Mouse (Mus musculus) gastrocnemius, adult 2 months (tissue): ENCODE measurements around the gene Spint2. TPM values are rescaled to one million over a fixed set of nuclear protein-coding genes. Genes with fewer than 3 reads are reported as not detected.

Experiments used
- DNase-seq: peaks from one replicate; pipeline ENCODE4 v3.0.0; 2022
- H3K27ac ChIP-seq: fragments of 200-600 bp; 2 replicates; pipeline ENCODE4 v1.8.1; 2022; ENCODE audit warnings: mild to moderate bottlenecking
- H3K4me3 ChIP-seq: fragments of 200-600 bp; 2 replicates; pipeline ENCODE4 v1.8.1; 2022; ENCODE audit warnings: mild to moderate bottlenecking, moderate library complexity
- CTCF ChIP-seq: fragments of 200-600 bp; IDR thresholded peaks from 2 replicates; pipeline ENCODE4 v1.8.1; 2022; ENCODE audit warnings: antibody characterized with exemption, mild to moderate bottlenecking, moderate library complexity
- intact Hi-C: fragments of 180-260 bp; cut with DNase I; formaldehyde crosslinking; loops from one replicate; pipeline ENCODE4 v1.15.1; 2025
- long read RNA-seq, 2 experiments: library from polyadenylated mRNA; stranded (forward); transcript quantifications; one replicate each; pipeline ENCODE4 v2.0.0; 2021
- total RNA-seq, 2 experiments: library from RNA; stranded (reverse); gene quantifications; 2 replicates each; pipeline ENCODE4 v1.2.3; 2021

Gene Spint2
- total RNA-seq: 1 to 10 TPM; 4.7 to 6.0 TPM
- long read RNA-seq, experiment 1, partial matches to known transcripts: 0 of 7 reads
- long read RNA-seq, experiment 1, other reads (novel, unspliced or antisense): 3 of 7 reads
- long read RNA-seq, experiment 2, transcript Spint2-202 (6 exons, 1,211 nt): major isoform, 10 of 13 reads
- long read RNA-seq, experiment 2, partial matches to known transcripts: 0 of 13 reads
- long read RNA-seq, experiment 2, other reads (novel, unspliced or antisense): 3 of 13 reads

DNA sequence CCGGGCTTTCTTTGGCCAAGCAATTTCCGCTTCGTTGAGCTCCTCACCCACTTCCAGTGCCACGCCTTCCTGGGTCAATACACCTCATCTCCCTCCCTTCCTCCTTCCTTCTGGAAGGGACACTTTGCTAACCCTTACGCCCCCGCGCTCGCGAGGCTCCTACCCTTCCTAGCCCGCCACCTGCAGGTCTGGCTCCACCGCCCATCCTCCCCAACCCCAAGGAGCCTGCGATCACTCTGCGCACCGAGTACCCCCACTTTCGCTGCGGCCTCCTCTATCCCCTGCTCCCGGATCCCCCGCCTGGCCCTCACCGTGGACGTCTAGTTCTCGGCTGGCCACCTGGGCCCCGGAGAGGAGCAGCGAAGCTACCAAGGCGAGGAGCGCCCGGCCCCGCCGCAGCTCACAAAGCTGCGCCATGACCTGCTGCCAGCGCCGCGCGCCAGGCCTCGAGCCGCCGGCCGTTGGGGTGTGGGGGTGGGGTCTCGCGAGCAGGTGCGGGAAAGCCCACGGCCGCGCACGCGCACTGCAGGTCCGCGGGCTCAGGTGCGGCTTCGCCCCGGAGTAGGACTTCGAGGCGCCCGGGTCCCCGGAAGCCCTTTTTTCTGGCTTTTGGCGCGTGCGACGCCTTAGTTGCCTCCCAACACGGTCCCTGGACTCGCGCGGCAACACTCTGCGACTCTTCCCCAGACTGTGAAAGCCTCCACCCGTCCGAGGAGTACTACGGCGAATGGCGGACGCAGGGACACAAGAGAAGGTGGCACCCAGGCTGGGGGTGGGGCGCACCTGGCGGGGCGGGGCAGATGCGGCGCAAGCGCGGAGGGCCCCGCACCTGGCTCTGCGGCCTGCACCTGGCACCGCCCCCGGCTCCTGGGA lies at the start of gene Spint2:
Gene Spint2, minus strand, starts transcription at position 712 of the 873 bp plus-strand sequence.
- Histone ChIP-seq H3K4me3 (peak within 1 kb of the TSS; percentile 86), H3K27ac (peak within 1 kb of the TSS; percentile 79)
- peak; percentile 62 for DNase-seq
- intact Hi-C loops: no loop called here
- peak; percentile 44 for TF ChIP-seq CTCF

DNA sequence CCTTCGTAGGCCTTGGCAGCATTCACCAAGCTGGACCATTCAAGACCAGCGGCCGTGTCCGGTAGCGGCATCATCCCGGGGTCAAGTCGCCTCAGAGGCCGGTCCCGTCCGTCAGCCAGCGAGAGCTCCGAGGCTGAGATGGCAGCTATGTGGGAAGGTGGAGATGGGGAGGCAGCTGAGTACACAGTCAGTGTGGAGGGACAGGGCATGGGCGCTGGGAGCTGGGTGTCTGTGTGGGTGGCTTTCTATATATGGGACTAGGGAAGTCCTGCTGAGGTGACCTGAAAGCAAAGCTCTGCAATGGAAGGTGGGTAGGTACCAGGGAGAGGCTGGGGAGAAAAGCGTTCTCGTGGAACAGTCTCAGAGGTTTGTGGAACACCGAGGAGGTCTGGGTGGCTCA lies 47.3 kb upstream of the Spint2 start:
- intact Hi-C loops: no loop called here
- DNase-seq: no peak
- H3K27ac ChIP-seq: no peak overlapping the region
- TF ChIP-seq CTCF: no peak
- no peak overlapping the region for H3K4me3 ChIP-seq

DNA sequence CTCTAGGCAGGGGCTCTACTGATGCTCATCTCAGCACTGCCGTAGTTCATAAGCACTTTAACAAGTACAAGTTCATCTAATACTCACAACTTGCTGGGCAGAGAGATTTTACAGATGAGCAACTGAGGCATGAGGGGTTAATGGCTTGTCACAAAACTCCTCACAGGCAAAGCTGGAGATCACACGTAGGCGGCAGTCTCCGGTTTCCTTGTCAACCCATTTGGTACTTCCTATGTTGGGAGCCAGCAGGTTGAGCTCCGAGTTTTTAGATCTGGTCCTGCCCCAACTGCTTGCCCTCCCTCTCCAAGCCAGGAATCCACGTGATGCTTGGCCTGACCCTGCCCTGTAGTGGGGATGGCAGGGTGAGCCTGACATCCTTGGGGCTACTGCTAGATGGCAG lies 45.4 kb upstream of the Spint2 start:
- no peak for DNase-seq
- no peak overlapping the region for H3K27ac ChIP-seq
- no peak for TF ChIP-seq CTCF
- intact Hi-C loops: no loop called here
- no peak overlapping the region for H3K4me3 ChIP-seq

DNA sequence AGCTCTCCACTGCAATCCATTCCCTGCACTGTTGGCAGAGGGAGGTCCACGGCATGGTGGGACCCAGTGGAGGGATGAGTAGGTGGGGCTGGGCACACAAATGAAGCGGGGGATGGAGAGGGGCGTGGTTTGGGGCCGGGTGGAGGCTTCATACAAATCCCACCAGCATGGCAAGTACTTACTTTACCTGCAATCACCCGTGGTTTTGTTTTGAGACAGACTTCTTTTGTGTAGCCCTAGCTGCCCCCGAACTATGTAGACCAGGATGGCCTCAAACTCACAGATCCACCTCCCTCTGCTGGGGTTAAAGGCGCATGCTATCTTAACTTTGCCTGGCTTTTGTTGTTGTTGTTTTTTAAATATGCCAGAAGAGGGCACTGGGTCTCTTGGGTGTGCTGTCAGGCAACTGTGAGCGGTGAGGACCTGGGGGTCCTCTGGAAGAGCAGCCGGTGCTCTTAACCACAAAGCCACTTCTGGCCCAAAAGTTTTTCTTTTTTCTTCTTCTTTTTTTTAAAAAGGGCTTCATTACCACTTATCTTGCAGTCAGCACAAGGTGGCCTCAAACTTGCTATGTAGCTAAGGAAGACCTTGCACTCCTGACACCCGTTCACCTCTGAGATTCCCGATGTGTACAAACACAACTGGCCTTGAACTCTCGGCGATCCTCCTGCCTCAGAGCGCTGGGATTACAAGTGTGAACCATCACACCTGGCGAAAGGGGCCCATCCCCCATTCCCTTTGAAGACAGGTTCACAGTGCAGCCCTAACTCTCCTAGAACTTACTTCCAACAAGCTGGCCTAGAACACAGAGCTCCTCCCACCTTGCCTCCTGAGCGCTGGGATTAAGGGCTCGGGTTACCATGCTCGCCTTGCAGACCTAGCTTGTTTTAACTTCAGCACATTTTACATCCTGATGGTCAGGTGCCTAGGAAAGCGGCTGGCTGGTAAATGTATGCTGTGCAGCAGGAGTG lies 37.9 kb upstream of the Spint2 start:
- TF ChIP-seq CTCF: peak; percentile 19; the same call in 1 of the 2 replicates
- intact Hi-C loops: no loop called here
- DNase-seq: no peak
- H3K4me3 ChIP-seq: no peak overlapping the region
- H3K27ac ChIP-seq: peak overlapping the region; percentile 35; the same call in 1 of the 2 replicates

DNA sequence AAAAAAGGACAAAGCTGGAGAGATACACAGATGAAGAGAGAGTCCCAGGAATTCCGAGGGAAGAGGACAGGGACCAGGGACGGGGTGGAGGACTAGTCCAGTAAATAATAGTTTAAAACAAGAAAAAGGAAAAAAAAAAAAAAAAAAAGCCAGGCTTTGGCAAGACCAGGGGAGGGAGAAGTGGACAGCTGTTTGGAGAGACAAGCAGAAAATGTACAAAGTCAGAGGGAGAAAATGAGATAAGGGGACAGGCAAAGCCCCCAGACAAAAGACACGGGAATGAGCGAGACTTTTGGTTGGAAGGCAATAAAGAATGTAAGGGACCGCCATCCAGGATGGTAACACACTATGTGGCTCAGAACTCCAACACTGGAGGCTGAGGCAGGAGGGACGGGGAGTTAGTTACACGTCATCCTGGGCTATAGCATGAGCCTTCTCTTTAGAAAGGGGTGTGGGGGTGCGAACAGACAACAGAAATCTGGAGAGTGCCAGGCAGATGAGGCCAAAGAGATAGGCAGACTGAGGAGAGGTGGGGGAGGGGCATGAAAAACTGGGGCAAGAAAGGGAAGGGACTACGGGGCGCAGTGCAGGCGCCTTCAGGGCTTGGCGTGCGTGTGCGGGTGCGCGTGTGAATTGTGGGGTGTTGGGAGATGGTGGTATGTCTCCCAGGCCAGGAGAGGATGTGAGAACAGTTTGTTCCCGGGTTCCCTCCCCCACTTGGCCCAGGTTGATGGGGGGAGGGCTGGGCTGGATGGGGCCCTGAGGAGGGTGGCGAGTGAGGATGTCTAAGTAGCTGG lies 36.6 kb upstream of the Spint2 start:
- intact Hi-C loops: no loop called here
- H3K27ac ChIP-seq: peak overlapping the region; percentile 24; the same call in 1 of the 2 replicates
- peak overlapping the region; percentile 7; the same call in 1 of the 2 replicates for H3K4me3 ChIP-seq
- peak; percentile 64 for DNase-seq
- no peak for TF ChIP-seq CTCF

DNA sequence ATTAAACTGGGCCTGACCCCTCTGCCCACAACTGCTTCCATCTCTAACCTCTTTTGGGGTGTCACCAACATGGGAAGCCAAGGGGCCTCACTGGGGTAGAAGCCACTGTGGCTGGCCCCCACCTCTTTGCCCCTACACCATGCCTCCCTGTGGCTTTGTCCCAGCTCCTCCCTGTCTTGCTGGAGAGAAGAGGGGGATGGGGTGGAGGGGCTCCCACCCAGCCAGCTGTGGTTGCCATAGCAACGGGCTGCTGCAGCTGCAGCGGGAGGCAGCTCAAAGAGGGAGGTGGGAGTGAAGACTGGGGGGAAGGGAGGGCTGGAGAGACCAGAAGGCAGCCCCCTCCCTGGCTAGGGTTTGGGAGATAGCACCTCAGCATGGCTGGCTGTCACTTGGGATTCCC lies 35.8 kb upstream of the Spint2 start:
- intact Hi-C loops: no loop called here

DNA sequence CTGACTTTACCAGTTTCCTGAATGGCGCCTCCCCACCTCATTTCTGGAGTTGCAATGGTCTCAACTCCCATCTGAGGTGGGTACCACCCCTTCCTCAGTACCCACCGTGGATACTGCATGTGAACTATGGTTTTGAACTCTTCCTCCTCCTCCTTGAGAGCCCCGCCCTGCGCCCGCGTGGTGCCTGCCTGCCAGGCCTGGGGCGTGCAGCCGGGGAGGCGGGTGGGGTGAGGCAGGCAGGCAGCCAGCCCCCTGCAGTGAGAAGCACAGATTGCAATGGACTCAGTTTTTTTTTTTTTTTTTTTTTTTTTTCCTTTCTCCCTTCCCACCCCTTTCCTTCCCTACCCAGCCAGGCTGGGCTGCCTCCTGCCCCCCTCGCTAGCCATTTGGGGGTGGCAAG lies 35.3 kb upstream of the Spint2 start:
- peak; percentile 64 for DNase-seq
- no peak for TF ChIP-seq CTCF
- Histone ChIP-seq H3K27ac (no peak overlapping the region), H3K4me3 (no peak overlapping the region)
- intact Hi-C loops: no loop called here

More for the DNA sequence above, 35.8 kb upstream of the Spint2 start:
- Histone ChIP-seq H3K4me3 (no peak overlapping the region), H3K27ac (peak overlapping the region; percentile 24)
- DNase-seq: no peak
- no peak for TF ChIP-seq CTCF

DNA sequence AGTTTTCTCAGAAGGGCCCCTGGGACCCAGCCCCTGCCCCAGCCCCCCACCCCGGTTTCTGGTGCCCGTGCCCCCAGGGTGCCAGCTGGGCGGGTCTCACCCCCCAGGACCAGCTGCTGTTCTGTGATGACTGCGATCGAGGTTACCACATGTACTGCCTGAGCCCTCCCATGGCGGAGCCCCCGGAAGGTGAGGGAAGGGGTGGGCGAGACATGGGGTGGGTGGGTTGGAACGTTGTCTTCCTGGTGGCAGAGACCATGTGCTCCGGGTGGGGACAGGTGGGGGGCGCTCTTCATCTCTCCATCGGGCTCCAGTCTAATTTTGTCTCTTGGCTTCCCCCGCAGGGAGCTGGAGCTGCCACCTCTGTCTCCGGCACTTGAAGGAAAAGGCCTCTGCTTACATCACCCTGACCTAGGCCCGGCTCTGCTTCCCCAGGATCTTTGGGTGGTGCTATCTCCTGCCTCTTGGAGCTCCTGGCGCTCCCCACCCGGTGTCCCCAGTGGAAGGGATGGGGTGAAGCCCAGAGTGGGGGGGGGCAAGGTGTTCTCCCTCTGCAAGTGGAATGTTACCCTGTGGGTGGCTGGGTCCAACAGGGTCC lies 34.5 kb upstream of the Spint2 start:
- no peak overlapping the region for H3K27ac ChIP-seq
- DNase-seq: no peak
- intact Hi-C loops: no loop called here

DNA sequence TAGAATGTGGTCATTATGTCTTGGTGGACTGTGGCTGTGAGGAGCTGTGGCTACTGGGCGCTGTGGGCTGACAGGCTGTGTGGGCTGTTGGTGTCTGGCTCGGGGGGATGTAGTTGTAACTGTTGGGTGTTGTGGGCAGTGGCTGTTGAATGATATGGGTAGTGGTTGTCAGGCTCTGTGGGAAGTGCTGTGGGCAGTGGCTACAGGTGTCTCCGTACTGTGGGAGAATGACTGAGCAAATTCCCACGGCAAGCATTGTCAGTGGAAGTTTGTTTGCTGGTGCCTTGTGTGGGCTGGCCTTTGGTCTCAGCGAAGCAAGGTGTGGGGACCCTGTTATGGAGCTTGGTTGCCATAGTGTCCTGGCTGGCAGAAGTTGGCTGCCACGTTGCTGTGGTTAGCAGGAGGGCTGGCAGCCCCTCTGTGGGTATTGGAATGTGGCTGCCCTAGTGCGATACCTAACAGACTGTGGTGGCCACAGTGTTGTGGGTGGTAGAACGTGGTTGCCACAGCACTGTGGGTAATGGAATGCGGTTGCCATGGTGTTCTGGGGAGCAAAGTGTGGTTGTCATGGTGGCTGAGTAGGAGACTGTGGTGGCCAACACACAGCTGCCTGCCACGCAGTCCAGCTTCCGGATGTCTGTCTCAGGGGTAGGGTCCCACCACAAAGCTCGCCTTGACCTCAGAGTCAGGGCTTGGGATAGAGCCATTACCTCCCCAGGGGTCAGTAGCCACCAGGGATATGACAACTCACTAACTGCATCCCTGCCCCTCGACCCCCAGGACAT lies 33.3 kb upstream of the Spint2 start:
- Histone ChIP-seq H3K4me3 (no peak overlapping the region), H3K27ac (no peak overlapping the region)
- intact Hi-C loops: no loop called here
- no peak for TF ChIP-seq CTCF
- no peak for DNase-seq

More for the DNA sequence above, 34.5 kb upstream of the Spint2 start:
- TF ChIP-seq CTCF: no peak
- H3K4me3 ChIP-seq: no peak overlapping the region

DNA sequence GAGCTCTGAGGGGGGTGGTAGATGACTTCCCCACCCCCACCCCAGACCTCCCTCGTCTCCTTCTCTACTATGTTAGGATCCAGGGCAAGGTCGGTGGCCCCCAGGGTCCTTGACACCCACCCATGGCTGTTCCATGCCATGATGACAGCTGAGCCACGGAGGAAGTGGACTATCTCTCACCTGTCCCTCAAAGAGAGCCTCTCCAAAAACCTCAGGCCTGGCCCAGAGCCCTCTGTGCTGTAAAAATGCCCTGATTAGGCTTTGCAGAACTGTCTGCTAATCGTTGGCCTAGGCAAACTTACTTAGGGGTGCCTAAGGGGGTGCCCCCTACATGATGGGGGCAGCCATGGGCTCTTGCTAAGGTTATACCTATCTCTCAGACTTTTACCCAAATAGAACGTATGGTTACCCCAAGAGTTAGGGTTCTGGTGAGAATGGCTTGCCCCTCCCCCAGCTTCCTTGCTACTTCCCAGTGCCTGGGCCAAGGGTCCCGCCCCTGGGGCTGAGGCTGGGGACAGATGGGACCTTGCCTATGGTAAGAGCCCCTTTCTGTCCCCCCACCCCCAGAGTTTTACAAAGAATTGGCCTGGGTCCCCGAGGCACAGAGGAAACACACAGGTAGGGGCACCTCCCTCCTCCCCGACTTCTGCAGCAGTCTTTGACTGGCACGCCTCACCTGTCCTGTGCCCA lies 32.0 kb upstream of the Spint2 start:
- Histone ChIP-seq H3K27ac (no peak overlapping the region), H3K4me3 (no peak overlapping the region)
- DNase-seq: no peak
- intact Hi-C loops: no loop called here
- TF ChIP-seq CTCF: no peak
